Mouse (Mus musculus): ENCODE measurements around the gene Tmem274.

- no peak for TF ChIP-seq POLR2A (IDR thresholded peaks at IDR 0.05; ENCODE audit: insufficient read depth, low read depth, low read length)
- no peak for TF ChIP-seq CTCF (IDR thresholded peaks at IDR 0.05)
Measured at GRCm38 (mm10) chr4:149440576-149440975, 36.6 kb upstream of the Tmem274 start.

Data from heart, adult 2 months (tissue).